Mouse (Mus musculus): ENCODE measurements around the gene Spata7.

DNA sequence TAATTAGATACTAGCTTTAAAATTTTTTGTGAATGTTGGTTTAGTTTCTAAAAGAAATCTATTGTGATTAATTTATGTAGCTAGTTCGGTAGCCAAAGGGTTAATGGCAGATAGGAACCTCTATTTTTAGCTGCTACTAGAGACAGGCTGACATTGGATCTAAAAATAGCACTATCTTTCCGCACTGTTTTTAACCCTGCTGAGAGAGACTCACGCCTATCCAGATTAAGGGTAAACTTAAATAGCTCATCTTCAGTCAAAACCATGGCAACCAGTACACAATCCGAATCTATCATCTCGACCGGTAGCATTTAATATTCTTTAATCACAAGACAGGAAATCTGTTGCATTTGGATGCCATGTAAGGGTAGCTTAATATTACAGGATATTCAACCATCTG, 25.8 kb upstream of the Spata7 start:
- TF ChIP-seq CTCF (IDR thresholded peaks at IDR 0.05) (no peak), EP300 (IDR thresholded peaks at IDR 0.05) (no peak)
